Mouse (Mus musculus): Measurements from ENCODE around the gene Nfe2l1.
"Not testable (repeated sequence)": the region's sequence is repeated elsewhere in the genome, so short reads cannot be mapped to it uniquely, and the experiment has no call there.

GRCm38 (mm10) chr11:96811188-96811587 is 18.6 kb downstream of the Nfe2l1 start:
- TF ChIP-seq POLR2A (IDR thresholded peaks at IDR 0.05; ENCODE audit: borderline replicate concordance, extremely low read depth, insufficient read depth, insufficient read length, poor library complexity, severe bottlenecking); CTCF (IDR thresholded peaks at IDR 0.05; ENCODE audit: borderline replicate concordance, extremely low read depth, insufficient read depth, insufficient read length): not testable (repeated sequence)
